Mouse (Mus musculus) heart, postnatal 0 days (tissue): ENCODE data around the gene Slc17a2. TPM values are rescaled to one million over a fixed set of nuclear protein-coding genes. Genes with fewer than 3 reads are reported as not detected.

ENCODE experiments used
- ATAC-seq: fragments of 200-750 bp; cut with Nextera tagmentation; 2 replicates; pipeline ENCODE4 v1.8.0; 2017; ENCODE audit warnings: low read depth, moderate number of reproducible peaks, moderate library complexity; ENCODE audit not compliant: insufficient read depth
- DNase-seq: peaks from one replicate; pipeline ENCODE4 v3.0.0-alpha.2; 2016; ENCODE audit warnings: low spot score
- H3K27ac ChIP-seq: fragments of 300-500 bp; sonication (generic); 2 replicates; pipeline ENCODE4 v1.5.1; 2014; ENCODE audit warnings: low read depth, mild to moderate bottlenecking
- H3K27me3 ChIP-seq: fragments of 300-500 bp; sonication (generic); 2 replicates; pipeline ENCODE4 v1.6.1; 2014; ENCODE audit warnings: low read length, mixed read lengths; ENCODE audit not compliant: control insufficient read depth, insufficient read depth
- H3K36me3 ChIP-seq: fragments of 300-500 bp; sonication (generic); replicated peaks from 2 replicates; pipeline ENCODE4 v1.6.1; 2014; ENCODE audit warnings: low read length, mixed read lengths; ENCODE audit not compliant: control insufficient read depth, insufficient read depth
- H3K4me1 ChIP-seq: fragments of 300-500 bp; sonication (generic); 2 replicates; pipeline ENCODE4 v1.6.1; 2014; ENCODE audit warnings: antibody characterized with exemption; ENCODE audit not compliant: control insufficient read depth, insufficient read depth
- H3K4me2 ChIP-seq: fragments of 300-500 bp; sonication (generic); 2 replicates; pipeline ENCODE4 v1.6.1; 2014; ENCODE audit warnings: low read depth, mild to moderate bottlenecking, low read length, moderate library complexity
- H3K4me3 ChIP-seq: fragments of 300-500 bp; sonication (generic); 2 replicates; pipeline ENCODE4 v1.5.1; 2014; ENCODE audit warnings: low read depth, low read length
- H3K9ac ChIP-seq: fragments of 300-500 bp; sonication (generic); replicated peaks from 2 replicates; pipeline ENCODE4 v1.6.1; 2014; ENCODE audit warnings: low read depth, low read length, mixed read lengths
- H3K9me3 ChIP-seq: fragments of 300-500 bp; sonication (generic); replicated peaks from 2 replicates; pipeline ENCODE4 v1.6.1; 2016; ENCODE audit warnings: low read length; ENCODE audit not compliant: control insufficient read depth
- CTCF ChIP-seq: IDR thresholded peaks from 2 replicates; pipeline ENCODE4 v1.5.1; 2016; ENCODE audit warnings: antibody characterized with exemption, control low read depth, low read depth
- EP300 ChIP-seq: IDR thresholded peaks from 2 replicates; pipeline ENCODE4 v1.6.1; 2016; ENCODE audit warnings: antibody characterized with exemption, low read depth
- WGBS: fragments of 180-500 bp; shearing (Covaris S2); extraction: QIAGEN DNeasy Blood & Tissue Kit; methylation state at CpG from one replicate; pipeline ENCODE4 v1.1.7; 2014; 5-methylcytosine and 5-hydroxymethylcytosine counted together
- polyA plus RNA-seq: library from polyadenylated mRNA; unstranded; fragments of >200 nt; fragmentation: Nextera tagmentation; extraction: Ambion mirVana; gene quantifications from 2 replicates; pipeline ENCODE4 v1.2.1, GENCODE M21; 2015
- total RNA-seq: library from RNA; depleted of rRNA; stranded (reverse); fragments of >200 nt; gene quantifications from 2 replicates; pipeline ENCODE4 v1.2.3, GENCODE M21; 2014; ENCODE audit warnings: low replicate concordance

Slc17a2 gene
- total and polyA plus RNA-seq, 2 experiments from 2014 or later, result not detected

DNA sequence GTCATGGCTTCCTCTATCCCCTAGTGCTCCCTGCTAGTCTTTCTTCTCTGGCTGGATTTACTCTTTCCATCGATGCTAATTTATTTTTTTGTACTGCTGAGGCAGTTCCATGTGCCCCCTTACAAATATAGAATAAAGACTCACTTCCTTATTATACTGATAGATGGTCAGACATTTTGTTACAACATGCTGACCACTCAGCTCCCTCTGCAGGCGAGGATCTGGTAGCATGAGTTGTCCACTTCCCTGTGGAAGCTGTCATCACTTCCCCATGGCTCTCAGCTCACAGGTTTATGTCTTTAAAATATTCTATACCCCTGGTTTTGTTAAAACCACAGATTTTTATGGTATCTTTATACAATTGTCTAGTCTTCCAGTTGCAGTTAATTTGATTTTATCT lies 9.4 kb downstream of the Slc17a2 start:
- WGBS, result 60% methylated on average over 2 of the region's 2 CpGs
- no peak for TF ChIP-seq EP300
- no peak; the same call in 1 of the 2 replicates for TF ChIP-seq CTCF
- Histone ChIP-seq H3K36me3 (no peaks in the 10 kb centered on the region), H3K27me3 (no peaks in the 10 kb centered on the region), H3K4me3 (no peak overlapping the region), H3K9me3 (no peaks in the 10 kb centered on the region), H3K4me2 (no peak overlapping the region), H3K9ac (no peak overlapping the region), H3K27ac (no peak overlapping the region), H3K4me1 (no peaks in the 10 kb centered on the region)
- DNase-seq (no peak), ATAC-seq (no peak)

- H3K9me3 ChIP-seq, result no peaks in the 10 kb centered on the region
- no peak overlapping the region for H3K4me3 ChIP-seq
- no peaks in the 10 kb centered on the region for H3K4me1 ChIP-seq
- ATAC-seq (no peak), DNase-seq (no peak)
- no peak overlapping the region for H3K9ac ChIP-seq
- TF ChIP-seq CTCF (no peak), EP300 (no peak)
- H3K36me3 ChIP-seq, result no peaks in the 10 kb centered on the region
- H3K27ac ChIP-seq, result no peak overlapping the region
- no peaks in the 10 kb centered on the region for H3K27me3 ChIP-seq
- H3K4me2 ChIP-seq, result no peak overlapping the region
- 43% methylated on average over 4 of the region's 4 CpGs for WGBS
These were observed 13.6 kb downstream of the Slc17a2 start for GRCm38 (mm10) chr13:23820179-23820940.

DNA sequence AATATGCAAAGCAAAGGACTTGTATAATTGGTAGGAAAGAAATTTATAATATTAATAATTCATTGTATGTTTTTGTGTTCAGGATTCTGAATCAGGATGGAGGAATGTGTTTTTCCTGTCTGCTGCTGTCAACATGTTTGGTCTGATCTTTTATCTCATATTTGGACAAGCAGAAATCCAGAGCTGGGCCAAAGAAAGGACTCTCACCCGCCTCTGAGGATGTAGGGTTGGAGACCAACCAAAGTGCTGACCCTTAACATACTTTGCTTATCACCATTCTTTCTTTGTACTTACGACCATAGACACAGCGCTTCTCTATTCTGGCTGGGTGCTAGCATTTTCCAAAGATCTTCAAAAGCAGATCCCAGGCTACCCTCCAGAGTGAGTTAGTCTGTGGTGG lies 15.4 kb downstream of the Slc17a2 start:
- 12% methylated on average over 3 of the region's 3 CpGs for WGBS
- DNase-seq, result no peak
- Histone ChIP-seq H3K27me3 (no peaks in the 10 kb centered on the region), H3K9ac (no peak overlapping the region), H3K36me3 (no peaks in the 10 kb centered on the region), H3K4me3 (no peak overlapping the region), H3K4me1 (no peaks in the 10 kb centered on the region), H3K4me2 (no peak overlapping the region), H3K27ac (no peak overlapping the region), H3K9me3 (no peaks in the 10 kb centered on the region)
- no peak for ATAC-seq
- TF ChIP-seq EP300, result no peak
- no peak for TF ChIP-seq CTCF

GRCm38 (mm10) chr13:23826606-23827005 lies 19.8 kb downstream of the Slc17a2 start:
- Histone ChIP-seq H3K36me3 (no peaks in the 10 kb centered on the region), H3K27ac (no peak overlapping the region), H3K4me1 (no peaks in the 10 kb centered on the region), H3K4me3 (no peak overlapping the region), H3K4me2 (no peak overlapping the region), H3K27me3 (no peaks in the 10 kb centered on the region), H3K9ac (no peak overlapping the region), H3K9me3 (no peaks in the 10 kb centered on the region)
- TF ChIP-seq CTCF, result no peak
- TF ChIP-seq EP300, result no peak
- no peak for ATAC-seq
- no peak for DNase-seq
- 49% methylated on average over 3 of the region's 3 CpGs for WGBS

GRCm38 (mm10) chr13:23833053-23833452 lies 26.3 kb downstream of the Slc17a2 start:
- TF ChIP-seq EP300, result no peak
- TF ChIP-seq CTCF, result peak; percentile 67
- no peaks in the 10 kb centered on the region for H3K9me3 ChIP-seq
- peak; percentile 52 for DNase-seq
- no peak overlapping the region for H3K4me2 ChIP-seq
- no peak overlapping the region for H3K4me3 ChIP-seq
- no peak for ATAC-seq
- H3K4me1 ChIP-seq, result no peaks in the 10 kb centered on the region
- 0 out of 2 replicates have a peak, but pooled peaks cover 3% of the 10 kb centered on the region for H3K27me3 ChIP-seq
- 14% methylated on average over 6 of the region's 6 CpGs for WGBS
- H3K9ac ChIP-seq, result no peak overlapping the region
- no peak overlapping the region for H3K27ac ChIP-seq
- H3K36me3 ChIP-seq, result no peaks in the 10 kb centered on the region

DNA sequence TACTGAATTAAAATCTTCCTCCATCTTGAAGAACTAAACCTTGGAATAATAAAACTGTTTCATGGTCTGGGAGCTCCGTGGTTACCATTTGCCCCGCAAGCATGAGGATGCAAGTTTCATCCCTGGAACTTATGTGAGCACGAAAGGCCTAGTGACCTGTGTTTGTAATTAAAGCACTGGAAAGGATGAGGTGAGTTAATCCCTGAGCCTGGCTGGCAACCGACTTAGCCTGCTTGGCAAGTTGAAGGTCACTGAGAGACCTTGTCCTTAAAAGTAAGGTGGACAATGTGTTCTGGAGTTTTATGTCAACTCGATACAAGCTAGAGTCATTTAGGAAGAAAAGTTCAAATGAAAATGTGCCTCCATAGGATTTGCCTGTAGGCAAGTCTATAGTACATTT lies 28.0 kb downstream of the Slc17a2 start:
- Histone ChIP-seq H3K9me3 (no peaks in the 10 kb centered on the region), H3K4me2 (no peak overlapping the region), H3K27ac (no peak overlapping the region), H3K4me3 (no peak overlapping the region), H3K4me1 (no peaks in the 10 kb centered on the region), H3K36me3 (no peaks in the 10 kb centered on the region), H3K27me3 (0 out of 2 replicates have a peak, but pooled peaks cover 3% of the 10 kb centered on the region), H3K9ac (no peak overlapping the region)
- TF ChIP-seq EP300, result no peak
- TF ChIP-seq CTCF, result no peak
- ATAC-seq, result no peak
- WGBS, result 82% methylated on average over 5 of the region's 5 CpGs
- no peak for DNase-seq
